Mouse (Mus musculus): ENCODE measurements around the gene Cx3cr1.

DNA sequence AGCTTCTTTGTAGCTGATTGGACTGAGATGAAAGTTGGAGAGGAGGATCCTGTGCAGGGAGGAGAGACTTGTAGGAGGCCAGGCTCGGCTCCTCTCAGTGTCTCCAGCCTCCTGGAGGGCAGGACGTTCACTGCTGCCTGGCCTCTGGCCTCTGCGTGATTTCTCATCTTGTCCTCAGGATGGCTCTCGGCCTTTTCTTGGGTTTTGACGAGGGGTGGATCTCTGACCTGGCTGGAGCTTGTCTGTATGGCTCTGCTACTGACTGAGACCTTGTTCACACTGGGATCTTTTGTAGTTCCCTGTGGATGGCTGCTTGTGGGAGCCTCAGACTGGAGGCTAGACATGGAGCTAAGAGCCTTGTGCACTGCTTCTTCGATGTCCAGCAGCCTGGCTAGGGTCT, 54.9 kb downstream of the Cx3cr1 start:
- TF ChIP-seq CTCF (IDR thresholded peaks at IDR 0.05; ENCODE audit: extremely low read depth, insufficient read length, insufficient replicate concordance, low read depth, low read length) (no peak), POLR2A (IDR thresholded peaks at IDR 0.05; ENCODE audit: low read depth, low read length) (no peak)

Data from small intestine, adult 2 months (tissue).